Mouse (Mus musculus) midbrain, embryonic 13.5 days (tissue): ENCODE data around the gene Nlrp14. TPM values are rescaled to one million over a fixed set of nuclear protein-coding genes. Genes with fewer than 3 reads are reported as not detected.

Experiments used
- ATAC-seq: fragments of 200-750 bp; cut with Nextera tagmentation; 2 replicates; pipeline ENCODE4 v1.8.0; 2017; ENCODE audit warnings: mild to moderate bottlenecking, moderate TSS enrichment, moderate library complexity
- H3K27ac ChIP-seq: fragments of 300-500 bp; sonication (generic); 2 replicates; pipeline ENCODE4 v1.5.1; 2015; ENCODE audit warnings: inconsistent platforms, mild to moderate bottlenecking, moderate library complexity
- H3K27me3 ChIP-seq: fragments of 300-500 bp; sonication (generic); 2 replicates; pipeline ENCODE4 v1.6.1; 2015; ENCODE audit warnings: mild to moderate bottlenecking, inconsistent platforms
- H3K36me3 ChIP-seq: fragments of 300-500 bp; sonication (generic); 2 replicates; pipeline ENCODE4 v1.6.1; 2015; ENCODE audit warnings: mild to moderate bottlenecking, inconsistent platforms
- H3K4me1 ChIP-seq: fragments of 300-500 bp; sonication (generic); replicated peaks from 2 replicates; pipeline ENCODE4 v1.6.1; 2015; ENCODE audit warnings: inconsistent platforms
- H3K4me2 ChIP-seq: fragments of 300-500 bp; sonication (generic); replicated peaks from 2 replicates; pipeline ENCODE4 v1.6.1; 2015; ENCODE audit warnings: moderate library complexity, mild to moderate bottlenecking, inconsistent platforms
- H3K4me3 ChIP-seq: fragments of 300-500 bp; sonication (generic); replicated peaks from 2 replicates; pipeline ENCODE4 v1.5.1; 2015; ENCODE audit warnings: mild to moderate bottlenecking, inconsistent platforms
- H3K9ac ChIP-seq: fragments of 300-500 bp; sonication (generic); replicated peaks from 2 replicates; pipeline ENCODE4 v1.6.1; 2015; ENCODE audit warnings: mild to moderate bottlenecking, inconsistent platforms
- H3K9me3 ChIP-seq: fragments of 300-500 bp; sonication (generic); 2 replicates; pipeline ENCODE4 v1.6.1; 2016; ENCODE audit warnings: mild to moderate bottlenecking, inconsistent platforms
- WGBS: fragments of 180-500 bp; shearing (Covaris S2); methylation state at CpG from one replicate; pipeline ENCODE4 v1.1.7; 2015; 5-methylcytosine and 5-hydroxymethylcytosine counted together
- polyA plus RNA-seq: library from polyadenylated mRNA; unstranded; fragments of >200 nt; fragmentation: Nextera tagmentation; extraction: Ambion mirVana; gene quantifications from 2 replicates; pipeline ENCODE4 v1.2.1, GENCODE M21; 2015

Gene Nlrp14
- polyA plus RNA-seq, 1 experiment from 2014 or later: not detected

- 77% methylated on average over 5 of the region's 5 CpGs for WGBS
- H3K36me3 ChIP-seq: no peaks in the 10 kb centered on the region
- no peaks in the 10 kb centered on the region for H3K9me3 ChIP-seq
- no peak overlapping the region for H3K4me3 ChIP-seq
- H3K4me2 ChIP-seq: no peak overlapping the region
- H3K4me1 ChIP-seq: no peaks in the 10 kb centered on the region
- no peak for ATAC-seq
- no peak overlapping the region for H3K9ac ChIP-seq
- no peaks in the 10 kb centered on the region for H3K27me3 ChIP-seq
- H3K27ac ChIP-seq: no peak overlapping the region
Measured at GRCm38 (mm10) chr7:107241371-107241883, 74.6 kb downstream of the Nlrp14 start.

Other genes starting within 250 kb of the Nlrp14 start
- not detected in 2 replicates for gene Olfr709-ps1, start 234.8 kb upstream of the Nlrp14 start, polyA plus RNA-seq
- gene Olfr710, start 218.7 kb upstream of the Nlrp14 start, polyA plus RNA-seq: not detected in 2 replicates
- not detected in 2 replicates for gene Olfr6, start 203.1 kb upstream of the Nlrp14 start, polyA plus RNA-seq
- gene Olfr711, start 191.5 kb upstream of the Nlrp14 start, polyA plus RNA-seq: not detected in 2 replicates
- gene Olfr2, start 160.9 kb upstream of the Nlrp14 start, polyA plus RNA-seq: not detected in 2 replicates
- not detected in 2 replicates for gene Olfr713, start 135.8 kb upstream of the Nlrp14 start, polyA plus RNA-seq
- not detected in 2 replicates for gene Olfr714, start 96.0 kb upstream of the Nlrp14 start, polyA plus RNA-seq
- gene Olfr17, start 73.8 kb upstream of the Nlrp14 start, polyA plus RNA-seq: not detected in 2 replicates
- not detected in 2 replicates for gene Olfr715b, start 56.6 kb upstream of the Nlrp14 start, polyA plus RNA-seq
- gene Olfr715, start 35.9 kb upstream of the Nlrp14 start, polyA plus RNA-seq: not detected in 2 replicates
- gene Olfr716, start 28.7 kb upstream of the Nlrp14 start, polyA plus RNA-seq: not detected in 2 replicates
- not detected in 2 replicates for gene Rbmxl2, start 42.5 kb downstream of the Nlrp14 start, polyA plus RNA-seq
- 4.1 and 4.9 TPM in 2 replicates for gene Syt9, start 203.7 kb downstream of the Nlrp14 start, polyA plus RNA-seq